Mouse (Mus musculus): ENCODE measurements at regions not wholly inside any gene's neighbourhood (a gene's known extent, or its start where the extent isn't known, plus 50 kb on each side); places are given as distances from the start of the nearest gene placed in this dataset.

DNA sequence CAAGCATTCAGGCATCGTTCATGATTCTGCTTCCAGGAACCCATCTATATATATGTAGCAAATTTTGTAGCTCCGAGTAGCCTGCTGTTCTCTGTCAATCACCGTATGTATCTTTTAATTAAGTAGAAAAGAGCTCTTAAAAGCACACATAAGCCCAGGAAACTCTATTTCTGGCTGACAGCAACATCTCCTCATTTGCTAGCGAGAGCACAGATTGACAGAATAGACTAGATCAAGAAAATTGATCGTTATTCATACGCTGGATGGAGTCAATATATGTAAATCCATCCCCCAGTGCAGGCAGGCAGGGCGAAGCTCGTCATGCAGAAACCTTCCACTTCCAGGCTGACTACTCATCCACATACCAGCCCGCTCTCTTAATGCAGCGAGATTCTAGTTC, 185.6 kb downstream of the Tmem26 start:
- 59% methylated on average over 10 of the region's 10 CpGs for WGBS (ENCODE audit: insufficient replicate concordance)
- Histone ChIP-seq H3K9ac (ENCODE audit: low read depth, low read length) (no peak overlapping the region), H3K4me1 (ENCODE audit: control insufficient read depth, low read depth, low read length) (no peaks in the 10 kb centered on the region), H3K27me3 (ENCODE audit: control insufficient read depth, insufficient read depth, low read depth, low read length) (no peaks in the 10 kb centered on the region), H3K9me3 (replicated peaks; ENCODE audit: control insufficient read depth, low read length) (no peaks in the 10 kb centered on the region), H3K36me3 (ENCODE audit: control insufficient read depth, insufficient read depth) (no peaks in the 10 kb centered on the region), H3K27ac (ENCODE audit: low read length) (no peak overlapping the region), H3K4me2 (ENCODE audit: low read depth, low read length) (no peak overlapping the region), H3K4me3 (ENCODE audit: low read depth, low read length) (no peak overlapping the region)
- no peak for ATAC-seq (ENCODE audit: low read depth)

DNA sequence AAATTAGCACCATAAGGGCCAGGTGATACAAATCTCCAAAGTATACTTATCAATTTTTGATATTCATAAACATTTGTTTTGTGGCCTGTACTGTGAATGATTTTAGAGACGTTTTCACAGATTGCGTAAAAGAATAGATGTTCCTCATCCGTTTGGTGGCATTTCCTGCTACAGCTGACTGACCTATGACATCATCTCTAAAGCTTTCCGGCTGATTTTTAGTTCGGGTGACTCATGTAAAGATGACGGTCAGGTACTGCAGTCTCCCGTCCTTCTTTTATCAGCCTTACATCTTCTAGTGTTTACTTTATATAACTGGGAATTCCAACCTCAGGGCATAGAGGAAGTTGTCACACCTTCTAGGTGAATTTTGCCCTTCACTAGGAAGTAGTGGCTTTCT, 192.7 kb downstream of the Tmem26 start:
- Histone ChIP-seq H3K4me1 (ENCODE audit: control insufficient read depth, low read depth, low read length) (no peaks in the 10 kb centered on the region), H3K4me2 (ENCODE audit: low read depth, low read length) (no peak overlapping the region), H3K9me3 (replicated peaks; ENCODE audit: control insufficient read depth, low read length) (no peaks in the 10 kb centered on the region), H3K4me3 (ENCODE audit: low read depth, low read length) (no peak overlapping the region), H3K36me3 (ENCODE audit: control insufficient read depth, insufficient read depth) (no peaks in the 10 kb centered on the region), H3K27me3 (ENCODE audit: control insufficient read depth, insufficient read depth, low read depth, low read length) (no peaks in the 10 kb centered on the region), H3K9ac (ENCODE audit: low read depth, low read length) (no peak overlapping the region), H3K27ac (ENCODE audit: low read length) (no peak overlapping the region)
- WGBS (ENCODE audit: insufficient replicate concordance), result 22% methylated on average over 7 of the region's 7 CpGs
- no peak for ATAC-seq (ENCODE audit: low read depth)

DNA sequence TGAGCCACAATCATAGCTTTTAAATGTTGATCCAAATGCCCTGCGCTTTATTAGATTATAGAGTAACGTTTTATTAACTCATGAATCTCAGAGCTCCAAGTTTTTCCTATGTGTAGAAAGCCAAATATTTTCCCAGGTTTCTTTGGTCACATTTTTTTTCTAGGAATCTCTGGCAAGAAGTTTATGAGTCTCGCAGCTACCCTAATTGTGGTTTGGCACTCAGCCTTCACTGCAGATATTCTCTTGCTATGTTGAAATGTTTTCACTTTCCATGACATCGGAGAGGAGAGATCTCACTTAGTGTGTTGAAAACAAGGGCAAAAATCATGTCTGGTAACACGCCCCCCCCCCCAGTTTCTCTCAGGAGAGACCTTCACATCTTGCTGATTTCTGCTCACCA, 212.4 kb downstream of the Tmem26 start:
- no peak for ATAC-seq (ENCODE audit: low read depth)
- Histone ChIP-seq H3K9me3 (replicated peaks; ENCODE audit: control insufficient read depth, low read length) (no peaks in the 10 kb centered on the region), H3K27ac (ENCODE audit: low read length) (no peak overlapping the region), H3K27me3 (ENCODE audit: control insufficient read depth, insufficient read depth, low read depth, low read length) (no peaks in the 10 kb centered on the region), H3K9ac (ENCODE audit: low read depth, low read length) (no peak overlapping the region), H3K4me2 (ENCODE audit: low read depth, low read length) (no peak overlapping the region), H3K4me1 (ENCODE audit: control insufficient read depth, low read depth, low read length) (no peaks in the 10 kb centered on the region), H3K4me3 (ENCODE audit: low read depth, low read length) (no peak overlapping the region), H3K36me3 (ENCODE audit: control insufficient read depth, insufficient read depth) (no peaks in the 10 kb centered on the region)
- 54% methylated on average over 5 of the region's 5 CpGs for WGBS (ENCODE audit: insufficient replicate concordance)

DNA sequence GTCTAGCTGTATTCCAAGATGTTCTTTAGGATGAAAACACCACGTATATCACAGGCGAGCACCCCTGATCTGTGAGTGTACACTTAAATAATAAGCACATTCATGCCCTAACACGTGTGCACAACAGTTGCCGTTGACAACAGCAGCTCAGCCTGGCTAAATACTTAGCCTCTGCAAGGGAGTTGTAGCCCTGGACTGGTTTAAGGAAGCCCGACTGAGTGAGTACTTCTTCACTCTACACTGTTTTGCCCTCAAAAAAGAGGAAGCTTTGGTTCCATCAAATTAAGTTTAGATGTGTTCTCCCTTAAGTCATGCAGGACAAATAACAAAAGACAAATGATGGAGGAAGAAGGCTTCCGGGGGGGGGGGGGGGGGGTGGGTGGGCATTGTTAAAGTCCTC, 208.0 kb upstream of the Rhobtb1 start:
- 42% methylated on average over 6 of the region's 6 CpGs for WGBS (ENCODE audit: insufficient replicate concordance)
- no peaks in the 10 kb centered on the region for H3K4me1 ChIP-seq (ENCODE audit: control insufficient read depth, low read depth, low read length)
- H3K36me3 ChIP-seq (ENCODE audit: control insufficient read depth, insufficient read depth), result no peaks in the 10 kb centered on the region
- no peak overlapping the region for H3K4me3 ChIP-seq (ENCODE audit: low read depth, low read length)
- H3K4me2 ChIP-seq (ENCODE audit: low read depth, low read length), result no peak overlapping the region
- ATAC-seq (ENCODE audit: low read depth), result no peak
- no peak overlapping the region for H3K9ac ChIP-seq (ENCODE audit: low read depth, low read length)
- H3K27me3 ChIP-seq (ENCODE audit: control insufficient read depth, insufficient read depth, low read depth, low read length), result no peaks in the 10 kb centered on the region
- no peaks in the 10 kb centered on the region for H3K9me3 ChIP-seq (replicated peaks; ENCODE audit: control insufficient read depth, low read length)
- no peak overlapping the region for H3K27ac ChIP-seq (ENCODE audit: low read length)

DNA sequence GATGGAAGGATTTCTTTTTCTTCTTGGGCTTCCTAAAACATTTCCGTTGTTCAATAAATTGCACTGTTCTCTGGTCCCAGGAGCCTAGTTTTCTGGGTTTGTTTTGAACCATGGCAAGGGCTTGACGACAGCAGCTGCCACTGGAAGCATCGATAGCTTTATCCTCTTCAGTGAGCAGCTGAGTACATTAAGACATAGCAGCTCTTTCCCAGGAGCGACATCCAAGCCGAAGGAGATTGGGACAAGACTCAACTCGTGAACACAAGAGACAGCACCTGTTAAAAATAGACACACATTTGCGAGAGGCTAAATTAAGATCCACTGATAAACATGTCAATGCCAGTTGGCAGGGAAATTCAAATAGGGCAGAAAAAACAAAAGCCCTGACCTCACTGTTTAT, 194.7 kb upstream of the Rhobtb1 start:
- Histone ChIP-seq H3K9me3 (replicated peaks; ENCODE audit: control insufficient read depth, low read length) (no peaks in the 10 kb centered on the region), H3K9ac (ENCODE audit: low read depth, low read length) (no peak overlapping the region), H3K27me3 (ENCODE audit: control insufficient read depth, insufficient read depth, low read depth, low read length) (no peaks in the 10 kb centered on the region), H3K4me1 (ENCODE audit: control insufficient read depth, low read depth, low read length) (no peaks in the 10 kb centered on the region), H3K4me2 (ENCODE audit: low read depth, low read length) (no peak overlapping the region), H3K36me3 (ENCODE audit: control insufficient read depth, insufficient read depth) (no peaks in the 10 kb centered on the region), H3K27ac (ENCODE audit: low read length) (no peak overlapping the region), H3K4me3 (ENCODE audit: low read depth, low read length) (no peak overlapping the region)
- ATAC-seq (ENCODE audit: low read depth), result no peak
- WGBS (ENCODE audit: insufficient replicate concordance), result 64% methylated on average over 7 of the region's 7 CpGs

DNA sequence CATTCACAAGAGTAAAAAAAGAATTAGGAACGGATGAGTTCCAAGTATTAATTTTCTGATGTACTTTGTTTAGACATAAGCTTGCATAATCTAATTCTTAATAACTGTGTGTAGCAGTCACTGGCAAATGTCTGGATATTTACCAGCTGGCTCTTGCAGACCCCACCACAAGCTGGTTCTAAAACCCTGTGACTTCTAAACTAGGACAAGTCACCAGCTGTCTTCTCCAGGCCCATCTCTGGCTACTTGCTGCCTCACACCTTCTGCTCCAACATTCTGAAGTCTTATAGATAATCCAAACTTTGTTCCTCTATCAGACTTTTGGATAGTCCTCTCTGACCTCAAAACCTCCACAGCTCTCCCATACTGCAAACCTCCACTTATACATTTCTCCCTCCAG, 189.9 kb upstream of the Rhobtb1 start:
- WGBS (ENCODE audit: insufficient replicate concordance), result 58% methylated on average over 1 of the region's 1 CpGs
- no peak overlapping the region for H3K9ac ChIP-seq (ENCODE audit: low read depth, low read length)

DNA sequence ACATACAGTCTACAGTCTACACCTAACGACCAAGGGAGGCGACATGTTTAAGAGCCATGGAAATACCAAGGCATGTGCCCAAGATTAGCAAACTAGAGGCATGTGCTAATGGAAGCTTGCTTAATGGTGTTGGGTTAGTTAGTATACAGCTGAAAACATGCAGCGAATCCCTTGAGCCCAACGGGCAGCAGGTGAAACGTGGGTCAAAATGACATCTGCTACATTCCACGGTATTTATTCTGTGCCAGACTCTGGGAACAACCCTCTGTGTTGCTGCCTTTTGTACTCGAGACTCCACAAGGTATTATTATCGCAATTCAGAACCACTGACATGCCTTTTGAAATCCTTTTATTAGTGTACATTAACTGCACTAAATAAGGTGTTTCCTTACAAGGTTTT, 188.1 kb upstream of the Rhobtb1 start:
- Histone ChIP-seq H3K9ac (ENCODE audit: low read depth, low read length) (no peak overlapping the region), H3K4me1 (ENCODE audit: control insufficient read depth, low read depth, low read length) (no peaks in the 10 kb centered on the region), H3K4me3 (ENCODE audit: low read depth, low read length) (no peak overlapping the region), H3K27ac (ENCODE audit: low read length) (no peak overlapping the region), H3K36me3 (ENCODE audit: control insufficient read depth, insufficient read depth) (no peaks in the 10 kb centered on the region), H3K27me3 (ENCODE audit: control insufficient read depth, insufficient read depth, low read depth, low read length) (no peaks in the 10 kb centered on the region), H3K4me2 (ENCODE audit: low read depth, low read length) (no peak overlapping the region), H3K9me3 (replicated peaks; ENCODE audit: control insufficient read depth, low read length) (no peaks in the 10 kb centered on the region)
- 57% methylated on average over 8 of the region's 8 CpGs for WGBS (ENCODE audit: insufficient replicate concordance)
- ATAC-seq (ENCODE audit: low read depth), result no peak

More for the DNA sequence above, 189.9 kb upstream of the Rhobtb1 start:
- H3K27ac ChIP-seq (ENCODE audit: low read length), result no peak overlapping the region
- H3K4me1 ChIP-seq (ENCODE audit: control insufficient read depth, low read depth, low read length), result no peaks in the 10 kb centered on the region
- H3K36me3 ChIP-seq (ENCODE audit: control insufficient read depth, insufficient read depth), result no peaks in the 10 kb centered on the region
- ATAC-seq (ENCODE audit: low read depth), result no peak
- H3K27me3 ChIP-seq (ENCODE audit: control insufficient read depth, insufficient read depth, low read depth, low read length), result no peaks in the 10 kb centered on the region
- H3K4me3 ChIP-seq (ENCODE audit: low read depth, low read length), result no peak overlapping the region
- no peak overlapping the region for H3K4me2 ChIP-seq (ENCODE audit: low read depth, low read length)
- no peaks in the 10 kb centered on the region for H3K9me3 ChIP-seq (replicated peaks; ENCODE audit: control insufficient read depth, low read length)

DNA sequence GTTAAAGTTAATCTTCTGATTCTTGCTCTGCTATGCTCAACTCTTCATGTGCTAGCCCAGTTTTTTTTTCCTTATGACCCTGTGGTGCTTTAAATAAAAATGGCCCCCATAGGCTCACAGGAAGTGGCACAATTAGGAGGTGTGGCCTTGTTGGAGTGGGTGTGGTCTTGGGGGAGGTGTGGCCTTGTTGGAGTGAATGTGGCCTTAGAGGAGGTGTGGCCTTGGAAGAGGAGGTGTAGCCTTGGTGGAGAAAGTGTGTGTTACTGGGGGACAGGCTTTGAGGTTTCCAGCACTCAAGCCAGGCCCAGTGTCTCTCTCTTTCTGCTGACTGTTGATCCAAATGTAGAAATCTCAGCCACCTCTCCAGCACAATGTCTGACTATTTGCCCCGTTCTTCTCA, 186.0 kb upstream of the Rhobtb1 start:
- Histone ChIP-seq H3K9me3 (replicated peaks; ENCODE audit: control insufficient read depth, low read length) (no peaks in the 10 kb centered on the region), H3K27ac (ENCODE audit: low read length) (no peak overlapping the region), H3K4me2 (ENCODE audit: low read depth, low read length) (no peak overlapping the region), H3K27me3 (ENCODE audit: control insufficient read depth, insufficient read depth, low read depth, low read length) (no peaks in the 10 kb centered on the region), H3K4me3 (ENCODE audit: low read depth, low read length) (no peak overlapping the region), H3K4me1 (ENCODE audit: control insufficient read depth, low read depth, low read length) (no peaks in the 10 kb centered on the region), H3K36me3 (ENCODE audit: control insufficient read depth, insufficient read depth) (no peaks in the 10 kb centered on the region), H3K9ac (ENCODE audit: low read depth, low read length) (no peak overlapping the region)
- ATAC-seq (ENCODE audit: low read depth), result no peak
- 55% methylated on average over 1 of the region's 1 CpGs for WGBS (ENCODE audit: insufficient replicate concordance)

DNA sequence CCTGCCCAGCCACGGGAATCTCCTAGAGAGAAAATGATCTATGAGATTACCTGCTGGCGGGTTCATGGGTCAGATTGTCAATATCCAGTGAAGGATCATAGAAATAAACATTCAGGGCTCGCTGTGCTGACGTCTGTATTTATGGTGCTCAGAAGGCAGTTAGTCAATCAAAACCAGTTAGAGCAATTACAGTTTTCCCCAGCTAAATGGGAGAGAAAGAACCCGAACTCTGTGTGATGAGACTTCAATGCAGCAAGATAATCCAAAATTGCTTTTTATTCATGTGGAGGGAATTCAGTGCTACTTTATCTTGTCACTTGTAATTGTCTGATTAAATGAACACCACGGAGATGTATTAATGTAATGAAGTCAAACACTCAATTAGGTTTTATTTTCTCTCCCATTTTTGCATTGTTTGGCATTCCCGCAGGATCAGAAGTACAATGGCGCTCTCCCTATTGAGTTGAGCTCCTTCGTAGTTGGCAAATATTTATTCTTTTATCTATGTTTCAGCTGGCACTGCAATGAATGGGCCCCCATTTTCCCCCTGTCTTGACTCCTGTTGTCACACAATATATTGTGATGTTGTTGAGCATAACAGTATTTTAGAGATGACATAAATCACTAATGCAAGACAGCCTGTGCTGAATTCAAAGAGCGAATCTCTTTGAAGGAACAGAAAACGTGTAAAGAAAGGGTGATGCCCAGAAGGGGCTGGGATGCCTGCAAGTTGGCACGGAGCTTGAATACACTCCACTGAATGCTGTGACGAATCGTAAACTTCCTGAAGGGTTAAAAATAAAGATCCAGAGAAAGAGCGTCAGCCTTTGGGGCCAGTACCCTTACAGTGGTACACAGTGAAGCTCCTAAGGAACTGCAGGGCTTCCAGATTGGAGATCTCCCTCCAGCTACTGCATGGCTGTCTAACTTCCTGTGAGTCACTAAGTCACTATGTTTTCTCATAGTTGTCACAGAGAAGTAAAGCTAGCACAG, 183.0 kb upstream of the Rhobtb1 start:
- H3K9me3 ChIP-seq (replicated peaks; ENCODE audit: control insufficient read depth, low read length), result no peaks in the 10 kb centered on the region
- WGBS (ENCODE audit: insufficient replicate concordance), result 57% methylated on average over 15 of the region's 15 CpGs
- no peaks in the 10 kb centered on the region for H3K4me1 ChIP-seq (ENCODE audit: control insufficient read depth, low read depth, low read length)
- no peak overlapping the region for H3K27ac ChIP-seq (ENCODE audit: low read length)
- ATAC-seq (ENCODE audit: low read depth), result no peak
- H3K36me3 ChIP-seq (ENCODE audit: control insufficient read depth, insufficient read depth), result no peaks in the 10 kb centered on the region
- H3K4me3 ChIP-seq (ENCODE audit: low read depth, low read length), result no peak overlapping the region
- H3K9ac ChIP-seq (ENCODE audit: low read depth, low read length), result no peak overlapping the region
- no peak overlapping the region for H3K4me2 ChIP-seq (ENCODE audit: low read depth, low read length)
- no peaks in the 10 kb centered on the region for H3K27me3 ChIP-seq (ENCODE audit: control insufficient read depth, insufficient read depth, low read depth, low read length)

Measured in liver, embryonic 16.5 days (tissue).